Mouse (Mus musculus) neural tube, embryonic 14.5 days (tissue): ENCODE results near the gene Cecr2. TPM values are rescaled to one million over a fixed set of nuclear protein-coding genes. Genes with fewer than 3 reads are reported as not detected.

Experiments used
- ATAC-seq: fragments of 200-750 bp; cut with Nextera tagmentation; 2 replicates; pipeline ENCODE4 v1.8.0; 2017; ENCODE audit warnings: low read depth, mild to moderate bottlenecking, moderate TSS enrichment, moderate library complexity
- H3K27ac ChIP-seq: fragments of 300-500 bp; sonication (generic); 2 replicates; pipeline ENCODE4 v1.5.1; 2014; ENCODE audit warnings: low read depth, mild to moderate bottlenecking, control low read depth, low read length, moderate library complexity, mixed read lengths
- H3K27me3 ChIP-seq: fragments of 300-500 bp; sonication (generic); 2 replicates; pipeline ENCODE4 v1.6.1; 2014; ENCODE audit warnings: low read length; ENCODE audit not compliant: control insufficient read depth, insufficient read depth
- H3K36me3 ChIP-seq: fragments of 300-500 bp; sonication (generic); 2 replicates; pipeline ENCODE4 v1.6.1; 2014; ENCODE audit warnings: low read length, mixed read lengths; ENCODE audit not compliant: control insufficient read depth, insufficient read depth
- H3K4me1 ChIP-seq: fragments of 300-500 bp; sonication (generic); 2 replicates; pipeline ENCODE4 v1.6.1; 2014; ENCODE audit warnings: low read length; ENCODE audit not compliant: control insufficient read depth, insufficient read depth
- H3K4me2 ChIP-seq: fragments of 300-500 bp; sonication (generic); 2 replicates; pipeline ENCODE4 v1.6.1; 2014; ENCODE audit warnings: mild to moderate bottlenecking, low read depth, low read length, control low read depth
- H3K4me3 ChIP-seq: fragments of 300-500 bp; sonication (generic); 2 replicates; pipeline ENCODE4 v1.5.1; 2014; ENCODE audit warnings: low read depth, low read length, control low read depth, mixed read lengths
- H3K9ac ChIP-seq: fragments of 300-500 bp; sonication (generic); replicated peaks from 2 replicates; pipeline ENCODE4 v1.6.1; 2014; ENCODE audit warnings: low read depth, mild to moderate bottlenecking, control low read depth, low read length, mixed read lengths
- H3K9me3 ChIP-seq: fragments of 300-500 bp; sonication (generic); 2 replicates; pipeline ENCODE4 v1.6.1; 2016; ENCODE audit warnings: low read length; ENCODE audit not compliant: control insufficient read depth
- WGBS: fragments of 180-500 bp; shearing (Covaris S2); extraction: QIAGEN DNeasy Blood & Tissue Kit; methylation state at CpG from one replicate; pipeline ENCODE4 v1.1.7; 2014; 5-methylcytosine and 5-hydroxymethylcytosine counted together
- polyA plus RNA-seq: library from polyadenylated mRNA; unstranded; fragments of >200 nt; fragmentation: Nextera tagmentation; extraction: Ambion mirVana; gene quantifications from 2 replicates; pipeline ENCODE4 v1.2.1, GENCODE M21; 2014

Cecr2 gene
- 3.1 and 4.4 TPM in 2 replicates for polyA plus RNA-seq

DNA sequence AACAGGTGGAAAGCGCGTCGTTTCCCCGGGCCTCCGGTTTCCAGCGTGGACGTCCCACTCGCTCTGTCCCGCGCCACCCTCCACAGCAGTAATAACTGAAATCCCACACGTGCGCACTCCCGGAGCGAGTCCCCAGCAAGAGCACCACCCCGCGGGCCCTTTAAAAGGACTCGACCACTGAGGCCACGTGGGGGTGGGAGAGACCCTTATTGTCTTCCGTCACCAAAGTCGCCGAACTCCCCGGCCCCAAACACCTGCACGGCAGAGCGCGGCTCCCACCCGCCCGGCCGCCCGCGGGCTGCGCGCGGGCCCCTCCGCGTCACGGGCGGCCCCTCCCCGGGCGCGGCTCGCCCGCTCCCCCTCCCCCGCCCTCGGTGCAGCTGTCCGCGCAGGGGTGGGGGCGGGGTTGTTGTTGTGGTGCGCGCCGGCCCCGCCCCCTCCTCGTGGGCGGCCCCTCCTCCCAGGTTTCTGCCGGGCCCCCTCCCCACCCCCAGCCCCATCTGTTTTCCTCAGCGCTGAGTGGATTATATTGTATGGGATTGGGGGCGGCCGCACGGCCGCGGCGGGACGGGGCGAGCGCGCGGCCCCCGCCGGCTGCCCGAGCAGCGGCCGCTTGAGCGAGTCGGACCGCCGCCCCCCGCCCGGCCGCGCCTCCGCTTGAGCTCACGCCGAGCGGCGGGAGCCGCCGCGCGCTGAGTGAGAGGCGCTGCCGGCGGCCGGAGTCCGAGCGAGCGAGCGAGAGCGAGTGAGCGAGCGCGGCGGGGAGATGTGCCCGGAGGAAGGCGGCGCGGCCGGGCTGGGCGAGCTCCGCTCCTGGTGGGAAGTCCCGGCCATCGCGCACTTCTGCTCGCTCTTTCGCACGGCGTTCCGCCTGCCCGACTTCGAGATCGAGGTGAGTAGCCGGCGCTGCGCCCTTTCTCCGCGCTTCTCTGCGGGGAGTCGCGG is at the start of gene Cecr2:
Cecr2 (plus strand) TSS at position 554 of the 945 bp plus-strand sequence.
- Histone ChIP-seq H3K9ac (peak within 1 kb of the TSS; percentile 84), H3K36me3 (no peaks in the 10 kb centered on the region), H3K4me2 (peak within 1 kb of the TSS; percentile 92), H3K4me3 (peak within 1 kb of the TSS; percentile 89), H3K27ac (peak within 1 kb of the TSS; percentile 95), H3K9me3 (no peaks in the 10 kb centered on the region), H3K4me1 (0 out of 2 replicates have a peak, but pooled peaks cover 3% of the 10 kb centered on the region), H3K27me3 (no peaks in the 10 kb centered on the region)
- under 1% methylated on average over 105 of the region's 127 CpGs for WGBS
- ATAC-seq: peak; percentile 89

GRCm38 (mm10) chr6:120617586-120617985 is 48.6 kb upstream of the Cecr2 start:
- H3K27me3 ChIP-seq: no peaks in the 10 kb centered on the region
- no peak overlapping the region for H3K27ac ChIP-seq
- no peaks in the 10 kb centered on the region for H3K4me1 ChIP-seq
- H3K4me2 ChIP-seq: no peak overlapping the region
- H3K9ac ChIP-seq: no peak overlapping the region
- no peak for ATAC-seq
- H3K36me3 ChIP-seq: no peaks in the 10 kb centered on the region
- no peak overlapping the region for H3K4me3 ChIP-seq
- 79% methylated on average over 5 of the region's 5 CpGs for WGBS
- H3K9me3 ChIP-seq: no peaks in the 10 kb centered on the region

- no peaks in the 10 kb centered on the region for H3K27me3 ChIP-seq
- H3K9ac ChIP-seq: no peak overlapping the region
- no peak overlapping the region for H3K4me3 ChIP-seq
- H3K4me1 ChIP-seq: no peaks in the 10 kb centered on the region
- no peak for ATAC-seq
- H3K4me2 ChIP-seq: no peak overlapping the region
- H3K9me3 ChIP-seq: no peaks in the 10 kb centered on the region
- no peak overlapping the region for H3K27ac ChIP-seq
- WGBS: 61% methylated on average over 4 of the region's 4 CpGs
- no peaks in the 10 kb centered on the region for H3K36me3 ChIP-seq
These were observed 47.4 kb upstream of the Cecr2 start for GRCm38 (mm10) chr6:120618518-120619402.

- Histone ChIP-seq H3K4me1 (no peaks in the 10 kb centered on the region), H3K27me3 (no peaks in the 10 kb centered on the region), H3K9me3 (no peaks in the 10 kb centered on the region), H3K4me2 (no peak overlapping the region), H3K27ac (no peak overlapping the region), H3K9ac (no peak overlapping the region), H3K36me3 (no peaks in the 10 kb centered on the region), H3K4me3 (no peak overlapping the region)
- ATAC-seq: no peak
- WGBS: 88% methylated on average over 3 of the region's 3 CpGs
These were observed 46.0 kb upstream of the Cecr2 start for GRCm38 (mm10) chr6:120620193-120620592.

GRCm38 (mm10) chr6:120625081-120625480 is 41.1 kb upstream of the Cecr2 start:
- no peaks in the 10 kb centered on the region for H3K27me3 ChIP-seq
- no peak overlapping the region for H3K4me3 ChIP-seq
- no peak overlapping the region for H3K27ac ChIP-seq
- WGBS: 64% methylated on average over 8 of the region's 8 CpGs
- H3K36me3 ChIP-seq: no peaks in the 10 kb centered on the region
- no peak for ATAC-seq
- H3K4me1 ChIP-seq: no peaks in the 10 kb centered on the region
- H3K9ac ChIP-seq: no peak overlapping the region
- H3K4me2 ChIP-seq: no peak overlapping the region
- no peaks in the 10 kb centered on the region for H3K9me3 ChIP-seq

GRCm38 (mm10) chr6:120627096-120627495 is 39.1 kb upstream of the Cecr2 start:
- H3K4me1 ChIP-seq: no peaks in the 10 kb centered on the region
- WGBS: 54% methylated on average over 2 of the region's 2 CpGs
- no peak for ATAC-seq

DNA sequence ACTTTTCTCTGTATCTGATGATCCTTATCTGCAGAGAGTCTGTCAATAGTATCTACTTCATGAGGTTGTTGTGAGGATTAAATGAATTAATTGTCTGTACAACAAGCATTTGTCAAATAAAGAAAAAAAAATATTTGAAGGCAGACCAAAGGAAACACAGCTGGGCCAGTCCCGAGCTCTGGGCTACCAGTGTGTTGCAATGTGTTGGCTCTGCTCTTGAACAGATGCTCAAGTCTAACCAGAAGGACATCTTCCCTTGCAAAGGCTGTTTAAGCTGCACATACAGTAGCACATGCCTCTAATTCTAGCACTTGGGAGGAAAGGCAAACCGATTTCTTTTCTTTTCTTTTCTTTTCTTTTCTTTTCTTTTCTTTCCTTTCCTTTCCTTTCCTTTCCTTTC is 37.2 kb upstream of the Cecr2 start:
- no peaks in the 10 kb centered on the region for H3K27me3 ChIP-seq
- ATAC-seq: no peak
- no peaks in the 10 kb centered on the region for H3K4me1 ChIP-seq
- 86% methylated on average over 2 of the region's 2 CpGs for WGBS
- H3K9me3 ChIP-seq: no peaks in the 10 kb centered on the region
- H3K4me2 ChIP-seq: no peak overlapping the region
- H3K36me3 ChIP-seq: no peaks in the 10 kb centered on the region
- H3K27ac ChIP-seq: no peak overlapping the region
- no peak overlapping the region for H3K9ac ChIP-seq
- no peak overlapping the region for H3K4me3 ChIP-seq

More at GRCm38 (mm10) chr6:120627096-120627495, 39.1 kb upstream of the Cecr2 start:
- H3K27ac ChIP-seq: no peak overlapping the region
- H3K9me3 ChIP-seq: no peaks in the 10 kb centered on the region
- no peak overlapping the region for H3K4me3 ChIP-seq
- no peaks in the 10 kb centered on the region for H3K27me3 ChIP-seq
- no peak overlapping the region for H3K9ac ChIP-seq
- no peaks in the 10 kb centered on the region for H3K36me3 ChIP-seq
- H3K4me2 ChIP-seq: no peak overlapping the region

DNA sequence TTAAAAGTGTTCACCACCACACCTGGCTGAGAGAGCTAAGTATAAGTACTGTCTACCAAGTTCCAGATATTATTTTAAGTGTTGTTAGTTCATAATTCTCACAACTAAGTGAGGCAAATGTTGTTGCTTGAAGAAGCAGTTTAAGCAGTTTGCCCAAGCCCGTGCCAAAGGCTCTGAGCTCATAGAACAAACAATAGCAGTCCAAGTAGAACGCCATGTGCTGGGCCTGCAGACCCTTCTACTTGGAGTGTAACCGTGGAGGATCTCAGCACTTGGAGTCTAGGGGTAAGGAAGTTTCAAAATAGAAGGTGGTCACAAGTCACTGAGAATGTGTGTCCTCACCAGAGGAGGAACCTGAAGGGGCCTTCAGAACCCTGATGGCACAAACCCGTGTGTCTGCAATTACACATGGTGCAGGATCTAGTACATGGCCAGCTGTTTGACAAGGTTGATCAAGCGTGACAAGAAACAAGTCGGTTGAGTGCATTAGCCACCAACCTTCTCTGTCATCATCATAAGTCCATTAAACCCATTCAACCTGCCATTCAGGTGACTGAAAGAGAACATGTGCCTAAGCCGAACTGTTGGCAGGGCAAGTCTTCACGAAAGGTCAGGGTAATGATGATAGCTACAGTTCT is 30.7 kb upstream of the Cecr2 start:
- Histone ChIP-seq H3K9me3 (no peaks in the 10 kb centered on the region), H3K4me3 (no peak overlapping the region), H3K36me3 (no peaks in the 10 kb centered on the region), H3K27ac (no peak overlapping the region), H3K27me3 (no peaks in the 10 kb centered on the region), H3K4me1 (no peaks in the 10 kb centered on the region), H3K9ac (no peak overlapping the region), H3K4me2 (no peak overlapping the region)
- no peak for ATAC-seq
- 90% methylated on average over 8 of the region's 8 CpGs for WGBS
